Mouse (Mus musculus) myocyte (in vitro differentiated cells): ENCODE data around the gene Maats1. TPM values are rescaled to one million over a fixed set of nuclear protein-coding genes. Genes with fewer than 3 reads are reported as not detected.

Source experiments
- H3K27me3 ChIP-seq: one replicate; pipeline ENCODE4 v1.6.1; 2011; ENCODE audit not compliant: control insufficient read depth, insufficient read depth, insufficient read length
- H3K36me3 ChIP-seq: one replicate; pipeline ENCODE4 v1.6.1; 2011; ENCODE audit not compliant: control insufficient read depth, insufficient read depth
- H3K4me2 ChIP-seq: one replicate; pipeline ENCODE4 v1.6.1; 2011; ENCODE audit warnings: low read depth, control low read depth
- H3K4me3 ChIP-seq: one replicate; pipeline ENCODE4 v1.5.1; 2011; ENCODE audit warnings: mild to moderate bottlenecking, control low read depth, moderate library complexity
- H3K79me2 ChIP-seq: one replicate; pipeline ENCODE4 v1.6.1; 2011; ENCODE audit not compliant: control insufficient read depth, insufficient read depth
- H3ac ChIP-seq: one replicate; pipeline ENCODE4 v1.6.1; 2011; ENCODE audit not compliant: control insufficient read depth, insufficient read length
- CEBPB ChIP-seq: IDR thresholded peaks from 2 replicates; pipeline ENCODE4 v1.6.1; 2011; ENCODE audit warnings: mild to moderate bottlenecking, moderate library complexity; ENCODE audit not compliant: poor library complexity, insufficient read depth, severe bottlenecking
- E2F4 ChIP-seq: IDR thresholded peaks from one replicate; pipeline ENCODE4 v1.6.1; 2011; ENCODE audit warnings: mild to moderate bottlenecking, control low read depth, moderate library complexity; ENCODE audit not compliant: insufficient read depth
- MAX ChIP-seq: IDR thresholded peaks from one replicate; pipeline ENCODE4 v1.6.1; 2011; ENCODE audit warnings: low read depth, mild to moderate bottlenecking, control low read depth
- MYOD1 ChIP-seq, 3 experiments: IDR thresholded peaks; one replicate each; pipeline ENCODE4 v1.6.1; 2011; ENCODE audit warnings: control low read depth in 2 of 3, low read depth in 2 of 3, mild to moderate bottlenecking in 2 of 3, moderate library complexity in 1 of 3; ENCODE audit not compliant: insufficient read length in 2 of 3, control insufficient read depth in 1 of 3
- MYOG ChIP-seq, 3 experiments: IDR thresholded peaks; one replicate each; pipeline ENCODE4 v1.6.1; 2011; ENCODE audit warnings: control low read depth in 2 of 3, low read depth in 2 of 3, mild to moderate bottlenecking in 2 of 3; ENCODE audit not compliant: insufficient read length in 2 of 3, control insufficient read depth in 1 of 3, insufficient read depth in 1 of 3
- POLR2A ChIP-seq: IDR thresholded peaks from one replicate; pipeline ENCODE4 v1.6.1; 2011; ENCODE audit warnings: low read depth, mild to moderate bottlenecking, control low read depth, moderate library complexity; ENCODE audit not compliant: insufficient read length
- POLR2AphosphoS2 ChIP-seq: IDR thresholded peaks from one replicate; pipeline ENCODE4 v1.6.1; 2011; ENCODE audit warnings: low read depth, control low read depth; ENCODE audit not compliant: insufficient read length
- REST ChIP-seq: IDR thresholded peaks from one replicate; pipeline ENCODE4 v1.6.1; 2011; ENCODE audit warnings: mild to moderate bottlenecking, control low read depth, moderate library complexity; ENCODE audit not compliant: insufficient read depth, insufficient read length
- SRF ChIP-seq: IDR thresholded peaks from one replicate; pipeline ENCODE4 v1.6.1; 2011; ENCODE audit warnings: low read depth; ENCODE audit not compliant: control insufficient read depth, insufficient read length
- TCF12 ChIP-seq: IDR thresholded peaks from one replicate; pipeline ENCODE4 v1.6.1; 2011; ENCODE audit warnings: mild to moderate bottlenecking, control low read depth; ENCODE audit not compliant: poor library complexity, insufficient read depth, severe bottlenecking
- TCF3 ChIP-seq: IDR thresholded peaks from one replicate; pipeline ENCODE4 v1.6.1; 2011; ENCODE audit warnings: low read depth, control low read depth; ENCODE audit not compliant: insufficient read length
- USF1 ChIP-seq: IDR thresholded peaks from one replicate; pipeline ENCODE4 v1.6.1; 2011; ENCODE audit warnings: low read depth, mild to moderate bottlenecking, control low read depth, moderate library complexity
- polyA plus RNA-seq: library from polyadenylated mRNA; unstranded; fragments of >200 nt; fragmentation: generic; extraction: Trizol; gene quantifications from one replicate; pipeline ENCODE4 v1.2.1, GENCODE M21; 2012; ENCODE audit warnings: missing spikeins

Maats1 gene
- polyA plus RNA-seq, 1 experiment, result 1.1 TPM

- Histone ChIP-seq H3K4me3 (no peak overlapping the region), H3ac (no peak overlapping the region), H3K79me2 (no peaks in the 10 kb centered on the region), H3K36me3 (no peaks in the 10 kb centered on the region), H3K4me2 (no peak overlapping the region), H3K27me3 (no peaks in the 10 kb centered on the region)
- TF ChIP-seq E2F4, result no peak
- TF ChIP-seq MYOD1 (IDR thresholded peaks at IDR 0.05; ENCODE audit: control insufficient read depth in 1 of 3, insufficient read length in 2 of 3, low read depth in 2 of 3), result no peak
- no peak for TF ChIP-seq MYOG (IDR thresholded peaks at IDR 0.05; ENCODE audit: control insufficient read depth in 1 of 3, insufficient read depth in 1 of 3, insufficient read length in 2 of 3, low read depth in 2 of 3)
- TF ChIP-seq POLR2AphosphoS2, result no peak
- no peak for TF ChIP-seq POLR2A
- TF ChIP-seq TCF12, result no peak
- no peak for TF ChIP-seq MAX
- TF ChIP-seq SRF, result no peak
These were observed 39.6 kb downstream of the Maats1 start for GRCm38 (mm10) chr16:38302367-38302766.

GRCm38 (mm10) chr16:38298410-38298809, 43.5 kb downstream of the Maats1 start:
- H3K36me3 ChIP-seq, result no peaks in the 10 kb centered on the region
- no peak overlapping the region for H3ac ChIP-seq
- no peak overlapping the region for H3K4me3 ChIP-seq
- no peak for TF ChIP-seq POLR2A
- TF ChIP-seq MYOD1 (IDR thresholded peaks at IDR 0.05; ENCODE audit: control insufficient read depth in 1 of 3, insufficient read length in 2 of 3, low read depth in 2 of 3), result no peak
- no peak for TF ChIP-seq TCF3
- no peak for TF ChIP-seq TCF12
- no peak for TF ChIP-seq MAX
- TF ChIP-seq SRF, result no peak
- H3K27me3 ChIP-seq, result no peaks in the 10 kb centered on the region
- H3K4me2 ChIP-seq, result no peak overlapping the region
- H3K79me2 ChIP-seq, result no peaks in the 10 kb centered on the region

GRCm38 (mm10) chr16:38295349-38295930, 46.5 kb downstream of the Maats1 start:
- no peak overlapping the region for H3ac ChIP-seq
- no peaks in the 10 kb centered on the region for H3K27me3 ChIP-seq
- H3K4me3 ChIP-seq, result no peak overlapping the region
- no peaks in the 10 kb centered on the region for H3K36me3 ChIP-seq
- TF ChIP-seq MAX, result no peak
- no peak for TF ChIP-seq MYOD1 (IDR thresholded peaks at IDR 0.05; ENCODE audit: control insufficient read depth in 1 of 3, insufficient read length in 2 of 3, low read depth in 2 of 3)
- no peak for TF ChIP-seq TCF3
- no peak for TF ChIP-seq TCF12
- no peak for TF ChIP-seq CEBPB
- TF ChIP-seq POLR2A, result no peak
- no peak for TF ChIP-seq REST
- TF ChIP-seq USF1, result no peak
- no peak overlapping the region for H3K4me2 ChIP-seq
- H3K79me2 ChIP-seq, result no peaks in the 10 kb centered on the region

GRCm38 (mm10) chr16:38294685-38295348, 47.1 kb downstream of the Maats1 start, which contains the start of gene Nr1i2:
TSS of gene Nr1i2 (minus strand) at chr16:38294824.
- H3K4me2 ChIP-seq, result no peak within 1 kb of the TSS
- H3K27me3 ChIP-seq, result no peaks in the 10 kb centered on the region
- H3K36me3 ChIP-seq, result no peaks in the 10 kb centered on the region
- no peak within 1 kb of the TSS for H3ac ChIP-seq
- TF ChIP-seq POLR2AphosphoS2, result no peak
- TF ChIP-seq TCF12, result no peak
- no peak for TF ChIP-seq MYOD1 (IDR thresholded peaks at IDR 0.05; ENCODE audit: control insufficient read depth in 1 of 3, insufficient read length in 2 of 3, low read depth in 2 of 3)
- TF ChIP-seq SRF, result no peak
- TF ChIP-seq CEBPB, result no peak
- no peaks in the 10 kb centered on the region for H3K79me2 ChIP-seq
- H3K4me3 ChIP-seq, result no peak within 1 kb of the TSS

GRCm38 (mm10) chr16:38290151-38290550, 51.8 kb downstream of the Maats1 start:
- Histone ChIP-seq H3K36me3 (no peaks in the 10 kb centered on the region), H3K4me2 (no peak overlapping the region), H3ac (no peak overlapping the region), H3K27me3 (no peaks in the 10 kb centered on the region), H3K79me2 (no peaks in the 10 kb centered on the region), H3K4me3 (no peak overlapping the region)
- TF ChIP-seq USF1, result no peak
- TF ChIP-seq MAX, result no peak
- TF ChIP-seq POLR2A, result no peak
- no peak for TF ChIP-seq E2F4
- no peak for TF ChIP-seq MYOD1 (IDR thresholded peaks at IDR 0.05; ENCODE audit: control insufficient read depth in 1 of 3, insufficient read length in 2 of 3, low read depth in 2 of 3)
- TF ChIP-seq CEBPB, result no peak
- TF ChIP-seq TCF12, result no peak
- no peak for TF ChIP-seq SRF
- no peak for TF ChIP-seq POLR2AphosphoS2
- TF ChIP-seq TCF3, result no peak
- TF ChIP-seq MYOG (IDR thresholded peaks at IDR 0.05; ENCODE audit: control insufficient read depth in 1 of 3, insufficient read depth in 1 of 3, insufficient read length in 2 of 3, low read depth in 2 of 3), result no peak
- no peak for TF ChIP-seq REST
